In the genomic region with DNA sequence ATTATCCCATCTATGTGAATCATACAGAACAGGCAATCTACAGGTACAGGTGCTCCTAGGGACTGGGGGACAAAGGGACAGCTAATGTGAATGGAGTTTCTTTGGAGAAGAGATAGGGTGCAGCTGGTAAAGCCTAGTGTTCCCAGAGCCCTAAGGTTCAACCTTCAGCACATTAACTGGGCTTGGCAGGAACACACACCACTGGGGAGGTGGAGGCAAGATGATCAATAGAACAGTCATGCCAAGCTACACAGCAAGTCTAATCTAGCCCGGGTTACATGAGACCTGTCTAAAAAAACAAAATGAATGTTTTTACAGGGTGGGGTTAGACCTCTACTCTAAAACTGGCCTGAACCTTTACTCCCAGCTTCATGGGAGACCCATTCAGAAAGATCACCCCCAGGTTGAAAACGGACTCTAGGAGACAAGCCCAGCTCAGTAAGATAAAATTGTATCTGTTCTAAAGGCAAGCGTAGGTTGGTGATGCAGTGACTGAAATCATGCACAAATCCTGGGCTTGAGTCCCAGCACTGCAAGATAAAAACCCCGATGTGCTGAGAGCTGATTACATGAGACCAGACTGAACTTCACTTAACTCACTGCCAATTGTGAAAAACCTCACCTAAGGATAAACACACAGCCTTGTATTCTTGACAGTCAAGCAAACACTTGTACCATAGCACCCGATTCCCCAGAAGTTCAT, we compare ENCODE assay signal across 8 mouse cellular contexts. TPM values are rescaled to one million over a fixed set of nuclear protein-coding genes. Genes with fewer than 3 reads are reported as not detected.
A peak's percentile ranks its signal among the peaks of the same experiment; 100 is the strongest.
DNase-seq lines count a peak whose midpoint lies in the region; ATAC-seq and TF ChIP-seq lines count a peak whose summit lies in the region.

No protein-coding gene starts in this region.

- peaks cover 13% of the 10 kb centered on the region; the same call in 1 of the 2 replicates for H3K79me2 ChIP-seq in liver, adult 2 months (ENCODE audit: control insufficient read depth, insufficient read depth, low read length)
- peaks cover 61% of the 10 kb centered on the region for H3K79me2 ChIP-seq in myocyte (ENCODE audit: control insufficient read depth, insufficient read depth)

- TF ChIP-seq POLR2A in liver, adult 2 months (IDR thresholded peaks at IDR 0.05; ENCODE audit: extremely low read depth, insufficient read depth, low read length) = no peak
- TF ChIP-seq POLR2A in cortical plate, adult 2 months (IDR thresholded peaks at IDR 0.05; ENCODE audit: extremely low read depth, insufficient read depth, low read length) = no peak
- TF ChIP-seq POLR2A in myocyte (IDR thresholded peaks at IDR 0.05; ENCODE audit: insufficient read length, low read depth) = no peak

- H3K4me2 ChIP-seq in hindbrain, postnatal 0 days (ENCODE audit: low read depth, low read length) = peak overlapping the region; percentile 72
- peak overlapping the region; percentile 96 for H3K4me2 ChIP-seq in myocyte (ENCODE audit: low read depth)

- peak; percentile 90 for DNase-seq in liver, adult 2 months (ENCODE audit: extremely low read depth, low read depth, low spot score)
- DNase-seq in liver = no peak
- peak; percentile 12 for DNase-seq in hindbrain, postnatal 0 days (ENCODE audit: low spot score)
- DNase-seq in natural killer cell, adult 2 months (ENCODE audit: low spot score in 2 of 2) = no peak
- DNase-seq in cerebellum, adult 9-10 months = no peak
- DNase-seq in gastrocnemius, postnatal 36 days = no peak

- H3K9ac ChIP-seq in liver, adult 2 months (ENCODE audit: low read depth, low read length) = peak overlapping the region; percentile 53
- H3K9ac ChIP-seq in hindbrain, postnatal 0 days (replicated peaks; ENCODE audit: low read length) = peak overlapping the region; percentile 84

- H3K4me1 ChIP-seq in liver, adult 2 months (ENCODE audit: control insufficient read depth, insufficient read depth, low read length) = peaks cover 15% of the 10 kb centered on the region
- peaks cover 5% of the 10 kb centered on the region for H3K4me1 ChIP-seq in cortical plate, adult 2 months (ENCODE audit: control insufficient read depth, insufficient read depth, low read length)
- H3K4me1 ChIP-seq in hindbrain, postnatal 0 days (ENCODE audit: insufficient read depth, low read length) = peaks cover 28% of the 10 kb centered on the region

- no peaks in the 10 kb centered on the region for H3K27me3 ChIP-seq in liver, adult 2 months (ENCODE audit: control insufficient read depth, insufficient read depth, low read length)
- no peaks in the 10 kb centered on the region for H3K27me3 ChIP-seq in hindbrain, postnatal 0 days (ENCODE audit: insufficient read depth, low read length)
- H3K27me3 ChIP-seq in myocyte (ENCODE audit: control insufficient read depth, insufficient read depth, insufficient read length) = no peaks in the 10 kb centered on the region

- peak overlapping the region; percentile 91 for H3K27ac ChIP-seq in liver, adult 2 months (replicated peaks; ENCODE audit: insufficient read depth, low read depth, low read length)
- H3K27ac ChIP-seq in cortical plate, adult 2 months (ENCODE audit: insufficient read depth, low read length) = no peak overlapping the region
- H3K27ac ChIP-seq in hindbrain, postnatal 0 days = no peak overlapping the region

- intact Hi-C loops in gastrocnemius, postnatal 36 days (cut with DNase I) = loop anchor here (10.0 kb wide), 1 partner anchor 453 kb away; a partner anchor contains a TSS

- peak overlapping the region; percentile 47 for H3K4me3 ChIP-seq in liver, adult 2 months (ENCODE audit: insufficient read depth, low read depth, low read length)
- H3K4me3 ChIP-seq in cortical plate, adult 2 months (ENCODE audit: insufficient read depth, low read length) = peak overlapping the region; percentile 41
- peak overlapping the region; percentile 74 for H3K4me3 ChIP-seq in hindbrain, postnatal 0 days (ENCODE audit: low read length)
- H3K4me3 ChIP-seq in myocyte = peak overlapping the region; percentile 78

- no peak for TF ChIP-seq CTCF in liver, adult 2 months (IDR thresholded peaks at IDR 0.05; ENCODE audit: low read depth, low read length)
- no peak for TF ChIP-seq CTCF in cortical plate, adult 2 months (IDR thresholded peaks at IDR 0.05; ENCODE audit: extremely low read depth, insufficient read depth, low read length)
- TF ChIP-seq CTCF in hindbrain, postnatal 0 days (IDR thresholded peaks at IDR 0.05; ENCODE audit: low read depth) = no peak

- H3ac ChIP-seq in myocyte (ENCODE audit: control insufficient read depth, insufficient read length) = peak overlapping the region; percentile 56

- peaks cover 13% of the 10 kb centered on the region; the same call in 1 of the 2 replicates for H3K36me3 ChIP-seq in liver, adult 2 months (ENCODE audit: control insufficient read depth, insufficient read depth, low read length)
- H3K36me3 ChIP-seq in hindbrain, postnatal 0 days (ENCODE audit: insufficient read depth, low read length) = peaks cover 14% of the 10 kb centered on the region; the same call in 1 of the 2 replicates
- peaks cover 42% of the 10 kb centered on the region for H3K36me3 ChIP-seq in myocyte (ENCODE audit: control insufficient read depth, insufficient read depth)

- 3% methylated on average over 5 of the region's 5 CpGs for WGBS in liver, adult 2 months
- 4% methylated on average over 5 of the region's 5 CpGs for WGBS in hindbrain, postnatal 0 days

- ATAC-seq in hindbrain, postnatal 0 days = no peak

- H3K9me3 ChIP-seq in hindbrain, postnatal 0 days (ENCODE audit: low read length) = no peaks in the 10 kb centered on the region

TF ChIP-seq in myocyte, 11 proteins besides CTCF, POLR2A, EP300 and RAD21:
- no peak for TF ChIP-seq CEBPB (IDR thresholded peaks at IDR 0.05; ENCODE audit: insufficient read depth, poor library complexity, severe bottlenecking)
- TF ChIP-seq E2F4 (IDR thresholded peaks at IDR 0.05; ENCODE audit: insufficient read depth) = no peak
- TF ChIP-seq MAX (IDR thresholded peaks at IDR 0.05; ENCODE audit: low read depth) = no peak
- no peak for TF ChIP-seq TCF3 (IDR thresholded peaks at IDR 0.05; ENCODE audit: insufficient read length, low read depth)
- TF ChIP-seq TCF12 (IDR thresholded peaks at IDR 0.05; ENCODE audit: insufficient read depth, poor library complexity, severe bottlenecking) = no peak
- no peak for TF ChIP-seq MYOD1 (IDR thresholded peaks at IDR 0.05; ENCODE audit: control insufficient read depth in 1 of 3, insufficient read length in 2 of 3, low read depth in 2 of 3)
- TF ChIP-seq POLR2AphosphoS2 (IDR thresholded peaks at IDR 0.05; ENCODE audit: insufficient read length, low read depth) = no peak
- no peak for TF ChIP-seq REST (IDR thresholded peaks at IDR 0.05; ENCODE audit: insufficient read depth, insufficient read length)
- TF ChIP-seq SRF (IDR thresholded peaks at IDR 0.05; ENCODE audit: control insufficient read depth, insufficient read length, low read depth) = no peak
- TF ChIP-seq MYOG (IDR thresholded peaks at IDR 0.05; ENCODE audit: control insufficient read depth in 1 of 3, insufficient read depth in 1 of 3, insufficient read length in 2 of 3, low read depth in 2 of 3) = no peak
- TF ChIP-seq USF1 (IDR thresholded peaks at IDR 0.05; ENCODE audit: low read depth) = no peak

RNA-seq across cellular contexts. Expression of a gene that starts 12.1 kb away (rescaled TPM):
- total RNA-seq in liver, adult 2 months (2014; rRNA removed) = 76.1 and 84.8 TPM in 2 replicates
- 162 and 188 TPM in 2 replicates for polyA plus RNA-seq in liver, adult 2 months (2012; rRNA removed)
- 106 and 113 TPM in 2 replicates for polyA plus RNA-seq in cortical plate, adult 2 months (2012; rRNA removed)
- 165 and 209 TPM in 2 replicates for total RNA-seq in hindbrain, postnatal 0 days (2014; rRNA removed)
- 69.3 and 73.8 TPM in 2 replicates for polyA plus RNA-seq in hindbrain, postnatal 0 days (2015; fragmentation: Nextera tagmentation; extraction: Ambion mirVana)
- polyA plus RNA-seq in myocyte (2012; fragmentation: generic; extraction: Trizol) = 168 TPM
- total RNA-seq in gastrocnemius, postnatal 36 days (2021) = 10 to 100 TPM; 50.8 to 59.9 TPM

Comparison
In these comparisons a context has a peak if more than half of its experiments do, and no peak if none do; other contexts are left out.
1. DNase-seq: peak in liver, adult 2 months (single experiment) and hindbrain, postnatal 0 days (single experiment); none in liver (single experiment), natural killer cell, adult 2 months (0 of 2), cerebellum, adult 9-10 months (single experiment) and gastrocnemius, postnatal 36 days (0 of 2).
2. Peak in every context shown above with its lines, with median percentiles within 50 percentile points of each other: H3K4me3 ChIP-seq.